Mouse (Mus musculus): ENCODE data around the gene Id2. TPM values are rescaled to one million over a fixed set of nuclear protein-coding genes. Genes with fewer than 3 reads are reported as not detected.

Id2 gene
- total RNA-seq, 2 experiments from 2014 or later: 10.3 to 40.7 TPM

- ATAC-seq (replicated peaks; ENCODE audit: low FRiP score, poor library complexity, severe bottlenecking): no peak
Measured at GRCm38 (mm10) chr12:25092027-25092704, 4.8 kb downstream of the Id2 start.

DNA sequence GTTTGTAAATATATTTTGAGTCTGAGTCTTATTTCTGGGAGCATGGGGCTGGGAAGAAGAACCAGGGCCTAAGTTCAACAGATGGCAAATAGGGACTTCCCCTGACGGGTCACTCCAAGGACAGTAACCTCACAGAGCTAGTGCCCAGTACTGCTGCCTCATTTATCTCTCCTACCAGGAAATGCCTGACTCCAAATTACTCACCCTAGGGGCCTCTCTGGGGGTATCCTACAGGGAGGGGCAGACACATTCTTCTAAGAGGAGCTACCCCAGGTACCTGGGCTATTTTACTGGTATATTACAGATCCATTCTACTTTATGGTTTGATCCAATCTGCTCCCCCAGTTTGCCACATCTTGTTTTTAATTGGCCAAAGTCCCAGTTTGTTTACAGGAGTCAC lies 7.5 kb downstream of the Id2 start:
- no peak for ATAC-seq (replicated peaks; ENCODE audit: low FRiP score, poor library complexity, severe bottlenecking)

DNA sequence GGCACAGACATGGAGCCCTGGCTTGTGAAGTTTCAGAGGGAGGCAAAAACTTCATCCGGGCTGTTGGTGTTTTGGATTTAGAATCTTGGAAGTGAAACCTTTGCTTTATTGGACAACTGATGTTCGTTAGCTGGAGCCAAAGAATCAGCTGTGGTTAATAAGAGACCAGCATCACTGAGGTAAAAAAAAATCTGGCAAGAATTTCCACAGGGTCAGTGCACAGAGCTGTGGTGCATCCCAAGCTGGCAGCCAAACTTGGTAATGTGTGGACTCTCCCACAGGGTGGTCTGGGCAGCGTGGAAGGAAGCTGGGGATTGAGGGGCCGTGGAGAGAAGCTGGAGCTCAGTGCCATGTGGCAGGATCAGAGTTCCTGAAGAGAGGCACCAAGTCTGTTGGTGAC lies 10.0 kb downstream of the Id2 start:
- ATAC-seq (replicated peaks; ENCODE audit: low FRiP score, poor library complexity, severe bottlenecking): no peak

GRCm38 (mm10) chr12:25083260-25084178 lies 13.4 kb downstream of the Id2 start:
- ATAC-seq (replicated peaks; ENCODE audit: low FRiP score, poor library complexity, severe bottlenecking): no peak

DNA sequence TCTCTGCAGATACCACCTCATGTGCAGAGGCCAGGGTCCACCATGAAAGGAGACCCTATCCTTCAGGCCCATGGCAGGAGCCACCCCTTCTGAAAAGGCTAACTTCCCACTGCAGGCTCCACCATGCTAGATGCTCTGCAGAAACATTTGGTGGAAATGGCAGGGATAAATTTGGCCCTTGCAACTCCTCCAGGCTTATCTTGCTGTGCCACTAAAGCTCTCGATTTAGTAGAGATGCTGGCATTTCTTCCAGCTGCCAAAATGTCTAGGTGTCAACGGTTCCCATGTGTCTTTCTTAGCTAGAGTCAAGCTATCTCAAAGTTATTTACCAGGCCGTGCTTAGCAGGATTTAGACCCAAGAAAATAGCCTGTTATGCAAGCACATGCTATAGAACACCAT lies 22.6 kb downstream of the Id2 start:
- no peak for ATAC-seq (replicated peaks; ENCODE audit: low FRiP score, poor library complexity, severe bottlenecking)

GRCm38 (mm10) chr12:25073374-25073773 lies 23.6 kb downstream of the Id2 start:
- ATAC-seq (replicated peaks; ENCODE audit: low FRiP score, poor library complexity, severe bottlenecking): no peak

- ATAC-seq (replicated peaks; ENCODE audit: low FRiP score, poor library complexity, severe bottlenecking): no peak
Measured at GRCm38 (mm10) chr12:25062264-25062663, 34.7 kb downstream of the Id2 start.

GRCm38 (mm10) chr12:25060901-25061300 lies 36.0 kb downstream of the Id2 start:
- ATAC-seq (replicated peaks; ENCODE audit: low FRiP score, poor library complexity, severe bottlenecking): no peak

- no peak for ATAC-seq (replicated peaks; ENCODE audit: low FRiP score, poor library complexity, severe bottlenecking)
Measured at GRCm38 (mm10) chr12:25059487-25060200, 37.3 kb downstream of the Id2 start.

GRCm38 (mm10) chr12:25054963-25055362 lies 42.0 kb downstream of the Id2 start:
- no peak for ATAC-seq (replicated peaks; ENCODE audit: low FRiP score, poor library complexity, severe bottlenecking)

DNA sequence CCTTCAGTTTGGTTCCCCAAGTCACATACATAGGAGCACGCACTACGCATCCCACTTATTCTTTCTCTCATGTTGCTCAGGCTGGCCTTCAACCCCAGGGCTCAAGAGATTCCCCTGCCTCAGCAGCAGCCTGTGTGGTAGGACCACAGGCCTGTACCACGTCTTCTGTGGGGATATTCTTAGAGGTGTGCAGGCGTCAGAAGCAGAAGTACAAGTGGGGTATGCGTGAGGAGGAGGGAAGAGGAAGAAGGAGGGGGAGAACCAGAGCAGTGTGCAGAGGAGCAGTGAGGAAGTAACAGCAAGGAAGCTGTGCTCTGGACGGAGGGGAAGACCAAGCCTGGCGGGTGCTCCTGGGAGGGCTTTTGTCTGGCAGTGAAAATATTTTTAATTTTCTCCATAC lies 42.4 kb downstream of the Id2 start:
- ATAC-seq (replicated peaks; ENCODE audit: low FRiP score, poor library complexity, severe bottlenecking): no peak

GRCm38 (mm10) chr12:25049253-25049652 lies 47.7 kb downstream of the Id2 start:
- no peak for ATAC-seq (replicated peaks; ENCODE audit: low FRiP score, poor library complexity, severe bottlenecking)

DNA sequence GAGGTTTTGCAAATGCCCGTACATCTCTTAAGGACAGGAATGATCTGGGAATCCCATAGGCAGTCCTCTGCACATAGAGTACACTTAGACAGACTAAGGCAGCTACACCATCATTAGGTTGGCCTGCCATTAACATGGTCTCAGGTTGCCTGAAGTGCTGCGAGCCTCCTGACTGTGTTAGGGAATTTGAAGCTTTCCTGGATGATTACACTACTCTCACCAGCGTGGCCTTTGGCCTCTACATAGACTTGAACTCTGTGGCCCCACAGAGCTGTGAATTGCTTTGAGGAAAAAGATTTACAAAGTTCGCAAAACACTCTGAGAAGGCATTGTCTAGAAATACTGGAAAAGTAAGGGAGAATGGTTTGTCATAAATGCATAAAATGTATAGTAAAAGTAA lies 52.4 kb downstream of the Id2 start:
- ATAC-seq (replicated peaks; ENCODE audit: low FRiP score, poor library complexity, severe bottlenecking): no peak

- no peak for ATAC-seq (replicated peaks; ENCODE audit: low FRiP score, poor library complexity, severe bottlenecking)
Measured at GRCm38 (mm10) chr12:25044056-25044455, 52.9 kb downstream of the Id2 start.

Other genes starting within 250 kb of the Id2 start
- 38.6 and 52.6 TPM in 2 replicates for gene Kidins220, start 122.2 kb downstream of the Id2 start, total RNA-seq (2015; ENCODE audit: low replicate concordance)
- 32.7 and 42.7 TPM in 2 replicates for gene Kidins220, start 122.2 kb downstream of the Id2 start, total RNA-seq (2017; ENCODE audit: low replicate concordance)